Mouse (Mus musculus): Measurements from ENCODE around the gene Ttc32. TPM values are rescaled to one million over a fixed set of nuclear protein-coding genes. Genes with fewer than 3 reads are reported as not detected.
A peak's percentile ranks its signal among the peaks of the same experiment; 100 is the strongest.

The Ttc32 gene
- total and polyA plus RNA-seq, 3 experiments = 11.5 to 28.8 (median 11.7) TPM

DNA sequence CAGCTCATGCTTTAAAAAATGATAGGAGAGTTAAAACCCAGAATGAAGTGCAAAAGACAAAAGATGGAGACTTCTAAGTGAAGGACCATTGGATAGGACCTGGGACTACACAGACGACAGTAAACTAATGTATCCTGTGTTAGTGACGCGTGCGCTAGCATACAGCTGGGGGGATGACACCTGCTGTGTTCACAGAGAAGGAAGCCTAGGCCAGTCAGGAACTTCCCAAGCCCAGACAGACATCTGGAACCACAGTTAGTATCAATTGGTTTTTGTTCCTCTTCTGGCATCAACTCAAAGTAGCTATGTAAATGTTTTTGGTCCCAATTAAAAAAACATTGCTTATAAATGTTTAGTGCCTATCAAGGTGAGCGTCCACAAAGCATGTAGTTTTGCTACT is 10.4 kb downstream of the Ttc32 start:
- H3K4me3 ChIP-seq (replicated peaks in 1 of 3; ENCODE audit: low read depth in 2 of 3, low read length in 2 of 3, poor library complexity in 1 of 3) = no peak overlapping the region
- H3K9ac ChIP-seq (ENCODE audit: insufficient read depth, low read depth) = no peak overlapping the region
- peaks cover 0 to 11% of the 10 kb centered on the region in 2 experiments for H3K36me3 ChIP-seq (replicated peaks in 1 of 2; ENCODE audit: control insufficient read depth in 1 of 2, insufficient read depth in 1 of 2, low read length in 1 of 2)
- no peak overlapping the region for H3K4me2 ChIP-seq (ENCODE audit: insufficient read depth, low read depth, poor library complexity, severe bottlenecking)
- peaks cover 3 to 30% of the 10 kb centered on the region in 2 experiments; a peak in 3 of 4 replicates for H3K4me1 ChIP-seq (ENCODE audit: control insufficient read depth in 1 of 2, insufficient read depth in 2 of 2)
- in situ Hi-C loops (cut with MboI; ENCODE audit: low pct_ligation_motif_present, low pct_unique_long_range_greater_than_20kb, low sequenced_read_pairs) (no loop called here), dilution Hi-C loops (cut with MboI; ENCODE audit: extremely low pct_ligation_motif_present, extremely low pct_unique_long_range_greater_than_20kb, low sequenced_read_pairs) (no loop called here)
- H3K9me3 ChIP-seq (replicated peaks; ENCODE audit: low read length) = no peaks in the 10 kb centered on the region
- no peaks in the 10 kb centered on the region for H3K79me2 ChIP-seq (replicated peaks; ENCODE audit: control insufficient read depth, extremely low read depth, insufficient read depth, poor library complexity, severe bottlenecking)
- H3K27me3 ChIP-seq (replicated peaks) = no peaks in the 10 kb centered on the region
- TF ChIP-seq CHD2 (IDR thresholded peaks at IDR 0.05; ENCODE audit: low read length) = no peak
- no peak for TF ChIP-seq ETS1 (conservative IDR thresholded peaks at IDR 0.05; ENCODE audit: low read depth, low read length)
- no peak for TF ChIP-seq CTCF (conservative IDR thresholded peaks at IDR 0.05 in 1 of 2, IDR thresholded peaks at IDR 0.05 in 1 of 2; ENCODE audit: low read depth in 2 of 2, low read length in 2 of 2)
- no peak for TF ChIP-seq POLR2AphosphoS2 (IDR thresholded peaks at IDR 0.05; ENCODE audit: low read depth, low read length)
- TF ChIP-seq GABPA (IDR thresholded peaks at IDR 0.05; ENCODE audit: insufficient replicate concordance, low read depth, low read length) = no peak
- TF ChIP-seq ZNF384 (IDR thresholded peaks at IDR 0.05; ENCODE audit: low read depth, low read length) = no peak
- no peak for TF ChIP-seq JUN (IDR thresholded peaks at IDR 0.05; ENCODE audit: insufficient read depth, low read depth, low read length)
- no peak for TF ChIP-seq MEF2A (IDR thresholded peaks at IDR 0.05; ENCODE audit: borderline replicate concordance, low read depth, low read length)
- peak; percentile 60; the same call in 1 of the 2 replicates for TF ChIP-seq BHLHE40 (IDR thresholded peaks at IDR 0.05; ENCODE audit: low read depth, low read length)
- no peak for TF ChIP-seq CHD1 (IDR thresholded peaks at IDR 0.05; ENCODE audit: low read depth, low read length)
- peak; percentile 37; the same call in 1 of the 2 replicates for TF ChIP-seq EP300 (IDR thresholded peaks at IDR 0.05; ENCODE audit: low read length)
- peak; percentile 65 for DNase-seq (ENCODE audit: extremely low read depth)
- no peak overlapping the region for H3K27ac ChIP-seq (ENCODE audit: insufficient read depth, low read depth)

DNA sequence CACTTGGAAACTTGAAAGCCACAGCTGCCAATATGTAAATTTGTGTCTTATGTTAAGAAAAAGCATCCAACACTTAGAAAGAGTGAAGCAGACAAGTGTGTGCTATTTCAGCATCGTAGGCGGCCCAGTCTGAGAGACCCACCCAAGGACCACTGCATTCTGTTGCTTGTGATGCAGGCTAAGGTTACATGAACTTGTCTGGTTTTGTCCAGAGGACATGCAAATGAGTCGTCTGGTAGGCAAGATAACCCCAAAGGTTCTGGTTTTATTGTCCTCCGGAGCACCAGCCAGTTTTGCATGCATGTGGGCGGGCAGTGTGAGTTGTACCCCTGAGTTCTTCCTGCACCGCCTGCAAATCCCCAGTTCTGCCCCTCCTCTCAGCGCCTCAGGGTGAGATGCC is 10.9 kb downstream of the Ttc32 start:
- no peaks in the 10 kb centered on the region for H3K27me3 ChIP-seq (replicated peaks)
- H3K4me3 ChIP-seq (replicated peaks in 1 of 3; ENCODE audit: low read depth in 2 of 3, low read length in 2 of 3, poor library complexity in 1 of 3) = no peak overlapping the region
- no peak overlapping the region for H3K27ac ChIP-seq (ENCODE audit: insufficient read depth, low read depth)
- dilution Hi-C loops (cut with MboI; ENCODE audit: extremely low pct_ligation_motif_present, extremely low pct_unique_long_range_greater_than_20kb, low sequenced_read_pairs) (no loop called here), in situ Hi-C loops (cut with MboI; ENCODE audit: low pct_ligation_motif_present, low pct_unique_long_range_greater_than_20kb, low sequenced_read_pairs) (no loop called here)
- H3K4me1 ChIP-seq (ENCODE audit: control insufficient read depth in 1 of 2, insufficient read depth in 2 of 2) = peaks cover 3 to 30% of the 10 kb centered on the region in 2 experiments; a peak in 3 of 4 replicates
- DNase-seq (ENCODE audit: extremely low read depth) = peak; percentile 42
- H3K9me3 ChIP-seq (replicated peaks; ENCODE audit: low read length) = no peaks in the 10 kb centered on the region
- H3K9ac ChIP-seq (ENCODE audit: insufficient read depth, low read depth) = no peak overlapping the region
- H3K36me3 ChIP-seq (replicated peaks in 1 of 2; ENCODE audit: control insufficient read depth in 1 of 2, insufficient read depth in 1 of 2, low read length in 1 of 2) = peaks cover 0 to 11% of the 10 kb centered on the region in 2 experiments
- TF ChIP-seq EP300 (IDR thresholded peaks at IDR 0.05; ENCODE audit: low read length) (0 out of 2 replicates have a peak, but pooled peaks have one; percentile 0), TBP (conservative IDR thresholded peaks at IDR 0.05; ENCODE audit: low read depth, low read length) (no peak)
- no peaks in the 10 kb centered on the region for H3K79me2 ChIP-seq (replicated peaks; ENCODE audit: control insufficient read depth, extremely low read depth, insufficient read depth, poor library complexity, severe bottlenecking)
- H3K4me2 ChIP-seq (ENCODE audit: insufficient read depth, low read depth, poor library complexity, severe bottlenecking) = no peak overlapping the region

GRCm38 (mm10) chr12:9042316-9042715 is 12.5 kb downstream of the Ttc32 start:
- no peak for DNase-seq (ENCODE audit: extremely low read depth)
- H3K4me2 ChIP-seq (ENCODE audit: insufficient read depth, low read depth, poor library complexity, severe bottlenecking) = no peak overlapping the region
- no peaks in the 10 kb centered on the region for H3K27me3 ChIP-seq (replicated peaks)
- H3K4me1 ChIP-seq (ENCODE audit: control insufficient read depth in 1 of 2, insufficient read depth in 2 of 2) = peaks cover 0 to 24% of the 10 kb centered on the region in 2 experiments; a peak in 3 of 4 replicates
- no peak overlapping the region for H3K9ac ChIP-seq (ENCODE audit: insufficient read depth, low read depth)
- H3K4me3 ChIP-seq (replicated peaks in 1 of 3; ENCODE audit: low read depth in 2 of 3, low read length in 2 of 3, poor library complexity in 1 of 3) = no peak overlapping the region
- peaks cover 0 to 9% of the 10 kb centered on the region in 2 experiments for H3K36me3 ChIP-seq (replicated peaks in 1 of 2; ENCODE audit: control insufficient read depth in 1 of 2, insufficient read depth in 1 of 2, low read length in 1 of 2)
- H3K79me2 ChIP-seq (replicated peaks; ENCODE audit: control insufficient read depth, extremely low read depth, insufficient read depth, poor library complexity, severe bottlenecking) = no peaks in the 10 kb centered on the region
- no peak for TF ChIP-seq NELFE (IDR thresholded peaks at IDR 0.05; ENCODE audit: low read depth, low read length)
- no peak for TF ChIP-seq MAZ (IDR thresholded peaks at IDR 0.05; ENCODE audit: low read depth, low read length)
- no peak for TF ChIP-seq E2F4 (IDR thresholded peaks at IDR 0.05; ENCODE audit: insufficient replicate concordance, low read depth, low read length)
- no peak for TF ChIP-seq PAX5 (IDR thresholded peaks at IDR 0.05; ENCODE audit: low read length)
- TF ChIP-seq ZKSCAN1 (IDR thresholded peaks at IDR 0.05; ENCODE audit: borderline replicate concordance, low read depth, low read length) = no peak
- TF ChIP-seq NRF1 (IDR thresholded peaks at IDR 0.05; ENCODE audit: low read depth, low read length) = no peak
- TF ChIP-seq ELF1 (IDR thresholded peaks at IDR 0.05; ENCODE audit: low read depth, low read length) = no peak
- no peak for TF ChIP-seq JUND (conservative IDR thresholded peaks at IDR 0.05; ENCODE audit: low read depth, low read length)
- no peak for TF ChIP-seq ZNF384 (IDR thresholded peaks at IDR 0.05; ENCODE audit: low read depth, low read length)
- no peak for TF ChIP-seq IRF4 (IDR thresholded peaks at IDR 0.05; ENCODE audit: low read depth, low read length)
- TF ChIP-seq JUN (IDR thresholded peaks at IDR 0.05; ENCODE audit: insufficient read depth, low read depth, low read length) = no peak
- no peak for TF ChIP-seq TBP (conservative IDR thresholded peaks at IDR 0.05; ENCODE audit: low read depth, low read length)
- TF ChIP-seq KAT2A (IDR thresholded peaks at IDR 0.05; ENCODE audit: insufficient replicate concordance, low read length) = no peak
- TF ChIP-seq HCFC1 (IDR thresholded peaks at IDR 0.05; ENCODE audit: low read depth, low read length) = no peak
- no peak for TF ChIP-seq MYC (IDR thresholded peaks at IDR 0.05; ENCODE audit: low read depth, low read length)
- TF ChIP-seq EP300 (IDR thresholded peaks at IDR 0.05; ENCODE audit: low read length) = no peak
- no peak for TF ChIP-seq ETS1 (conservative IDR thresholded peaks at IDR 0.05; ENCODE audit: low read depth, low read length)
- no peak for TF ChIP-seq SIN3A (IDR thresholded peaks at IDR 0.05; ENCODE audit: low read length)
- no peaks in the 10 kb centered on the region for H3K9me3 ChIP-seq (replicated peaks; ENCODE audit: low read length)
- dilution Hi-C loops (cut with MboI; ENCODE audit: extremely low pct_ligation_motif_present, extremely low pct_unique_long_range_greater_than_20kb, low sequenced_read_pairs) (no loop called here), in situ Hi-C loops (cut with MboI; ENCODE audit: low pct_ligation_motif_present, low pct_unique_long_range_greater_than_20kb, low sequenced_read_pairs) (no loop called here)
- no peak overlapping the region for H3K27ac ChIP-seq (ENCODE audit: insufficient read depth, low read depth)

Data from CH12.LX (cell line).